Mouse (Mus musculus) bone marrow macrophage, adult 2 months (primary cell): ENCODE data around the gene Fbxw20. TPM values are rescaled to one million over a fixed set of nuclear protein-coding genes. Genes with fewer than 3 reads are reported as not detected.
"Not testable (repeated sequence)": the region's sequence is repeated elsewhere in the genome, so short reads cannot be mapped to it uniquely, and the experiment has no call there.

Experiments
- H3K27ac ChIP-seq: 2 replicates; pipeline ENCODE4 v1.5.1; 2012; ENCODE audit warnings: low read depth, low read length; ENCODE audit not compliant: insufficient read depth
- H3K4me1 ChIP-seq: 2 replicates; pipeline ENCODE4 v1.6.1; 2012; ENCODE audit warnings: low read length; ENCODE audit not compliant: control insufficient read depth, insufficient read depth
- H3K4me3 ChIP-seq: 2 replicates; pipeline ENCODE4 v1.5.1; 2012; ENCODE audit warnings: mild to moderate bottlenecking, low read length, moderate library complexity; ENCODE audit not compliant: insufficient read depth
- CTCF ChIP-seq: IDR thresholded peaks from 2 replicates; pipeline ENCODE4 v1.5.1; 2012; ENCODE audit warnings: low read depth, mild to moderate bottlenecking, low read length, moderate library complexity
- POLR2A ChIP-seq: IDR thresholded peaks from 2 replicates; pipeline ENCODE4 v1.6.1; 2012; ENCODE audit warnings: mild to moderate bottlenecking, low read depth, low read length, borderline replicate concordance
- polyA plus RNA-seq: library from polyadenylated mRNA; stranded (reverse); fragments of >200 nt; gene quantifications from 2 replicates; pipeline ENCODE4 v1.2.4, GENCODE M21; 2012; ENCODE audit not compliant: missing spikeins, insufficient read depth, insufficient read length

The Fbxw20 gene
- polyA plus RNA-seq = not detected in 2 replicates

GRCm38 (mm10) chr9:109234654-109235053 lies at the start of gene Fbxw20:
Fbxw20 (minus strand) TSS chr9:109234754.
- Histone ChIP-seq H3K4me1 (no peaks in the 10 kb centered on the region), H3K27ac (no peak within 1 kb of the TSS), H3K4me3 (no peak within 1 kb of the TSS)
- no peak for TF ChIP-seq POLR2A
- TF ChIP-seq CTCF = no peak

DNA sequence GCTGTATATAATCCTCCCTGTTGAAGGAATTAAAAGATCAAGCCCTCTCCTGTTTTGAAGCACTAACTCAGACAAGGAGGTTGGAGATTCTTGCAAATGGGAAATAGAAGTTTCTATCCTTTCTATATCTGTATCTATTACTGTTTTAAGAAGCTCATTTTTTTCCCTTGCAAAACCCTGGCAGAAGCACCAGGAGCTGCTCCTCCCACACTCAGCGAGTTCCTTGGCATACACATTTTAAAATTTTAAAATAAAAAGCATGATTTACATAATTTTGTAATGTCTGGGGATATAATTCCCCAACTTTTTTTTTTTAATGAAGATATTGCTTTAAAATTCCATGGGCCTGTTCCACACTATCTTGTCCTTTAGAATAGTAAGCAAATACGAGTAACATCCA lies 28.5 kb upstream of the Fbxw20 start:
- no peak for TF ChIP-seq POLR2A
- no peak for TF ChIP-seq CTCF
- Histone ChIP-seq H3K4me1 (no peaks in the 10 kb centered on the region), H3K27ac (no peak overlapping the region), H3K4me3 (no peak overlapping the region)

DNA sequence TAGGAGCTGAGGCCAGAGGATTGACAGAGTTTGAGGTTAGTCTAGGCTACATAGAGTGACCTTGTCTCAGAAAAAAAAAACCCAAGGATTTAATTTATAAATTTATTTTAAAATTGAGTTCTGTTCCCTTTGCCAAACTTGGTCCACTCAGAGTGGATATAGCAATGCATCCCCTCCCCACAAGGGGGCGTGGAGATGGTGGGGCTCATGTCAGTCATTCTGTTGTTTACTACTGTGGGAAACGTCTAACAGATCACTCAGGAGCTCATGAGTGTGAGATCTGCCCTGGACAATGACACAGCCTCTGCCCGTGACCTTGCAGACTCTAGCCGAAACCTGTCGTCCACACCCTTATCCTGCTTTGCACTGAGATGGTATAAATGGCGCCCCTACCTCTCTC lies 16.1 kb downstream of the Fbxw20 start:
- no peak overlapping the region for H3K4me3 ChIP-seq
- TF ChIP-seq CTCF (no peak), POLR2A (no peak)
- H3K4me1 ChIP-seq = no peaks in the 10 kb centered on the region
- H3K27ac ChIP-seq = no peak overlapping the region

- not testable (repeated sequence) for H3K27ac ChIP-seq, H3K4me1 ChIP-seq, H3K4me3 ChIP-seq
Measured at GRCm38 (mm10) chr9:109201347-109201746, 33.2 kb downstream of the Fbxw20 start.

DNA sequence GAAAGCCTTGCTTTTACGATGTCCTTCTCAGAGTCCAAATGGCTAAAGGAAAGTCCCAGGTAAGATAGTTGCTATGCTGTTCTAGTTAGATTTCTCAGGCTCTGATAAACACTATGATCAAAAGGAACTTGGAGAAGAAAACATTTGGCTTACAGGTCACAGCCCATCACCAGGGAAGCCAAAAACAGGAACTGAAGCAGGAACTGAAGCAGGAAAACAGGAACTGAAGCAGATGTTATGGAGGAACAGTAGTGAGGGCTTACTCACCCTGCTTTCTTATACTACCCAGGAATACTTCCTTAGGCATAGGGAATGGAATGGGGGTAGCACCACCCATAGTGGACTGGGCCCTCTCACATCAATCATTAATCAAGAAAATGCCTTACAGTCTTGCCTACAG lies 34.2 kb downstream of the Fbxw20 start:
- TF ChIP-seq POLR2A (no peak), CTCF (no peak)
- Histone ChIP-seq H3K4me3 (no peak overlapping the region), H3K4me1 (no peaks in the 10 kb centered on the region), H3K27ac (no peak overlapping the region)

- no peak for TF ChIP-seq CTCF
- no peak for TF ChIP-seq POLR2A
Measured at GRCm38 (mm10) chr9:109199353-109199752, 35.2 kb downstream of the Fbxw20 start.

GRCm38 (mm10) chr9:109195875-109196274 lies 38.7 kb downstream of the Fbxw20 start, which contains the start of gene Fbxw13:
Fbxw13 (minus strand) TSS chr9:109195975.
- not testable (repeated sequence) for H3K27ac ChIP-seq, H3K4me3 ChIP-seq, H3K4me1 ChIP-seq

More at GRCm38 (mm10) chr9:109199353-109199752, 35.2 kb downstream of the Fbxw20 start:
- Histone ChIP-seq H3K4me1 (no peaks in the 10 kb centered on the region), H3K4me3 (no peak overlapping the region), H3K27ac (no peak overlapping the region)

DNA sequence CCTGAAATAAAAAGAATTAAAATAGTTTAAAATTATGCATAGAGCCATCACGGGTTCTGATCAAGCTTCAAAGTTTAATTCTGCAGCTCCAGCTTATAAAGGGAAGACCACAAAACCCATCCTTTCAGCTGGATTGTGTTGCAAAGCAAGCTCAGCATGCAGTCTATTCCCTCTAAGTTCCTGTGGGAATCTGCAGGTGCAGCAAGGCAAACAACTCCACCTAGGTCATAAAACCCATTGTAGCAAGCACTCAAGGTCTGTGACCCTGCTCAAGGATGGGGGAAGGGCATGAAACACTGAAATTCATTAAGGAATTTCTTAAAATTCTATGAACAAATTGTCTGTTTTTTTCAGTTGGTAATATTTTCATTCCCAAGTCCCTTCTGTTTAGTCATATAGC lies 57.3 kb downstream of the Fbxw20 start:
- no peak for TF ChIP-seq CTCF
- no peak for TF ChIP-seq POLR2A
- H3K4me1 ChIP-seq = no peaks in the 10 kb centered on the region
- no peak overlapping the region for H3K4me3 ChIP-seq
- no peak overlapping the region for H3K27ac ChIP-seq

GRCm38 (mm10) chr9:109176301-109176700 lies 58.3 kb downstream of the Fbxw20 start:
- TF ChIP-seq CTCF (no peak), POLR2A (no peak)

More at GRCm38 (mm10) chr9:109176301-109176700, 58.3 kb downstream of the Fbxw20 start:
- Histone ChIP-seq H3K4me1 (no peaks in the 10 kb centered on the region), H3K4me3 (no peak overlapping the region), H3K27ac (no peak overlapping the region)

Other genes with a start within 250 kb of the Fbxw20 start
- gene Ucn2, start 248.7 kb downstream of the Fbxw20 start, polyA plus RNA-seq = not detected in 2 replicates
- 41.7 and 44.5 TPM in 2 replicates for gene Pfkfb4, start 243.0 kb downstream of the Fbxw20 start, polyA plus RNA-seq
- gene Shisa5, start 196.2 kb downstream of the Fbxw20 start, polyA plus RNA-seq = 324 and 428 TPM in 2 replicates
- gene Trex1, start 175.0 kb downstream of the Fbxw20 start, polyA plus RNA-seq = 88.4 and 110 TPM in 2 replicates
- 7.2 and 9.9 TPM in 2 replicates for gene Atrip, start 160.6 kb downstream of the Fbxw20 start, polyA plus RNA-seq
- gene Ccdc51, start 152.3 kb downstream of the Fbxw20 start, polyA plus RNA-seq = 6.4 and 8.8 TPM in 2 replicates
- 299 and 308 TPM in 2 replicates for gene Tma7, start 152.2 kb downstream of the Fbxw20 start, polyA plus RNA-seq
- gene Plxnb1, start 139.4 kb downstream of the Fbxw20 start, polyA plus RNA-seq = not detected in 2 replicates
- not detected in 2 replicates for gene Fbxw21, start 72.7 kb downstream of the Fbxw20 start, polyA plus RNA-seq
- not detected in 2 replicates for gene Fbxw13, start 38.8 kb downstream of the Fbxw20 start, polyA plus RNA-seq
- gene Fbxw14, start 52.9 kb upstream of the Fbxw20 start, polyA plus RNA-seq = not detected in 2 replicates
- gene Fbxw28, start 104.9 kb upstream of the Fbxw20 start, polyA plus RNA-seq = not detected in 2 replicates
- not detected in 2 replicates for gene Fbxw22, start 169.5 kb upstream of the Fbxw20 start, polyA plus RNA-seq
- gene Fbxw16, start 214.4 kb upstream of the Fbxw20 start, polyA plus RNA-seq = not detected in 2 replicates